Mouse (Mus musculus) hindbrain, embryonic 11.5 days (tissue): Measurements from ENCODE around the gene Gm21970. TPM values are rescaled to one million over a fixed set of nuclear protein-coding genes. Genes with fewer than 3 reads are reported as not detected.

Source experiments
- ATAC-seq: fragments of 200-750 bp; cut with Nextera tagmentation; 2 replicates; pipeline ENCODE4 v1.8.0; 2017; ENCODE audit warnings: mild to moderate bottlenecking, moderate TSS enrichment, moderate library complexity; ENCODE audit not compliant: low FRiP score
- DNase-seq: peaks from one replicate; pipeline ENCODE4 v3.0.0-alpha.2; 2015; ENCODE audit warnings: low spot score
- H3K27ac ChIP-seq: fragments of 300-500 bp; sonication (generic); 2 replicates; pipeline ENCODE4 v1.5.1; 2014; ENCODE audit warnings: mild to moderate bottlenecking, low read depth, low read length
- H3K27me3 ChIP-seq: fragments of 300-500 bp; sonication (generic); 2 replicates; pipeline ENCODE4 v1.6.1; 2014; ENCODE audit warnings: mild to moderate bottlenecking, low read length, moderate library complexity, mixed read lengths; ENCODE audit not compliant: control insufficient read depth, insufficient read depth
- H3K36me3 ChIP-seq: fragments of 300-500 bp; sonication (generic); 2 replicates; pipeline ENCODE4 v1.6.1; 2014; ENCODE audit warnings: mild to moderate bottlenecking, low read length, moderate library complexity, mixed read lengths; ENCODE audit not compliant: control insufficient read depth, insufficient read depth
- H3K4me1 ChIP-seq: fragments of 300-500 bp; sonication (generic); replicated peaks from 2 replicates; pipeline ENCODE4 v1.6.1; 2014; ENCODE audit warnings: low read length, mixed read lengths; ENCODE audit not compliant: control insufficient read depth, insufficient read depth
- H3K4me2 ChIP-seq: fragments of 300-500 bp; sonication (generic); replicated peaks from 2 replicates; pipeline ENCODE4 v1.6.1; 2014; ENCODE audit warnings: mild to moderate bottlenecking, low read depth, low read length
- H3K4me3 ChIP-seq: fragments of 300-500 bp; sonication (generic); 2 replicates; pipeline ENCODE4 v1.5.1; 2014; ENCODE audit warnings: low read depth, low read length
- H3K9ac ChIP-seq: fragments of 300-500 bp; sonication (generic); 2 replicates; pipeline ENCODE4 v1.6.1; 2014; ENCODE audit warnings: low read depth, low read length
- H3K9me3 ChIP-seq: fragments of 300-500 bp; sonication (generic); 2 replicates; pipeline ENCODE4 v1.6.1; 2016; ENCODE audit warnings: low read length; ENCODE audit not compliant: control insufficient read depth
- WGBS: fragments of 180-500 bp; shearing (Covaris S2); extraction: QIAGEN DNeasy Blood & Tissue Kit; methylation state at CpG from one replicate; pipeline ENCODE4 v1.1.7; 2014; 5-methylcytosine and 5-hydroxymethylcytosine counted together
- polyA plus RNA-seq: library from polyadenylated mRNA; unstranded; fragments of >200 nt; fragmentation: Nextera tagmentation; extraction: Ambion mirVana; gene quantifications from 2 replicates; pipeline ENCODE4 v1.2.1, GENCODE M21; 2014

Gene Gm21970
- polyA plus RNA-seq, 1 experiment from 2014 or later: not detected

- H3K27me3 ChIP-seq: no peaks in the 10 kb centered on the region
- H3K36me3 ChIP-seq: no peaks in the 10 kb centered on the region
- H3K4me3 ChIP-seq: no peak overlapping the region
- no peak for DNase-seq
- H3K9ac ChIP-seq: no peak overlapping the region
- H3K4me2 ChIP-seq: no peak overlapping the region
- WGBS: 58% methylated on average over 17 of the region's 17 CpGs
- no peak overlapping the region for H3K27ac ChIP-seq
- 0 out of 2 replicates have a peak, but pooled peaks cover 2% of the 10 kb centered on the region for H3K4me1 ChIP-seq
- no peak for ATAC-seq
- H3K9me3 ChIP-seq: no peaks in the 10 kb centered on the region
Measured at GRCm38 (mm10) chr16:91378431-91378986, 13.0 kb upstream of the Gm21970 start.

GRCm38 (mm10) chr16:91378991-91379390, 12.5 kb upstream of the Gm21970 start:
- DNase-seq: no peak
- no peak overlapping the region for H3K9ac ChIP-seq
- H3K27ac ChIP-seq: 0 out of 2 replicates have a peak overlapping the region, but pooled peaks have one; percentile 10
- H3K4me1 ChIP-seq: no peaks in the 10 kb centered on the region
- WGBS: 34% methylated on average over 9 of the region's 9 CpGs
- no peaks in the 10 kb centered on the region for H3K27me3 ChIP-seq
- no peak for ATAC-seq
- no peaks in the 10 kb centered on the region for H3K9me3 ChIP-seq
- H3K4me2 ChIP-seq: no peak overlapping the region; the same call in 1 of the 2 replicates
- no peak overlapping the region for H3K4me3 ChIP-seq
- H3K36me3 ChIP-seq: no peaks in the 10 kb centered on the region

- WGBS: 64% methylated on average over 3 of the region's 3 CpGs
- no peak overlapping the region for H3K4me3 ChIP-seq
- no peak overlapping the region for H3K9ac ChIP-seq
- H3K27ac ChIP-seq: 0 out of 2 replicates have a peak overlapping the region, but pooled peaks have one; percentile 10
- no peaks in the 10 kb centered on the region for H3K4me1 ChIP-seq
- H3K9me3 ChIP-seq: no peaks in the 10 kb centered on the region
- no peaks in the 10 kb centered on the region for H3K36me3 ChIP-seq
- no peaks in the 10 kb centered on the region for H3K27me3 ChIP-seq
- DNase-seq (no peak), ATAC-seq (no peak)
- H3K4me2 ChIP-seq: no peak overlapping the region; the same call in 1 of the 2 replicates
Measured at GRCm38 (mm10) chr16:91379412-91379811, 12.1 kb upstream of the Gm21970 start.

- Histone ChIP-seq H3K27ac (no peak overlapping the region), H3K36me3 (no peaks in the 10 kb centered on the region), H3K4me1 (no peaks in the 10 kb centered on the region), H3K9me3 (no peaks in the 10 kb centered on the region), H3K27me3 (no peaks in the 10 kb centered on the region), H3K4me2 (no peak overlapping the region), H3K4me3 (no peak overlapping the region), H3K9ac (no peak overlapping the region)
- 85% methylated on average over 5 of the region's 5 CpGs for WGBS
- no peak for ATAC-seq
- DNase-seq: no peak
Measured at GRCm38 (mm10) chr16:91380151-91380550, 11.4 kb upstream of the Gm21970 start.

- no peak overlapping the region for H3K4me3 ChIP-seq
- H3K27ac ChIP-seq: no peak overlapping the region
- H3K4me2 ChIP-seq: no peak overlapping the region
- H3K36me3 ChIP-seq: no peaks in the 10 kb centered on the region
- ATAC-seq: no peak
- H3K27me3 ChIP-seq: no peaks in the 10 kb centered on the region
- no peak overlapping the region for H3K9ac ChIP-seq
- H3K4me1 ChIP-seq: no peaks in the 10 kb centered on the region
- WGBS: 86% methylated on average over 4 of the region's 4 CpGs
- DNase-seq: no peak
- H3K9me3 ChIP-seq: no peaks in the 10 kb centered on the region
Measured at GRCm38 (mm10) chr16:91381606-91382005, 9.9 kb upstream of the Gm21970 start.

- H3K4me2 ChIP-seq: no peak overlapping the region
- ATAC-seq: no peak
- no peaks in the 10 kb centered on the region for H3K36me3 ChIP-seq
- 92% methylated on average over 9 of the region's 9 CpGs for WGBS
- DNase-seq: no peak
- no peak overlapping the region for H3K27ac ChIP-seq
- no peak overlapping the region for H3K4me3 ChIP-seq
- no peak overlapping the region for H3K9ac ChIP-seq
- no peaks in the 10 kb centered on the region for H3K9me3 ChIP-seq
- no peaks in the 10 kb centered on the region for H3K27me3 ChIP-seq
- H3K4me1 ChIP-seq: no peaks in the 10 kb centered on the region
Measured at GRCm38 (mm10) chr16:91382261-91382790, 9.2 kb upstream of the Gm21970 start.

GRCm38 (mm10) chr16:91384221-91384620, 7.3 kb upstream of the Gm21970 start:
- no peak for DNase-seq
- H3K27me3 ChIP-seq: no peaks in the 10 kb centered on the region
- no peak for ATAC-seq
- no peak overlapping the region for H3K27ac ChIP-seq
- no peaks in the 10 kb centered on the region for H3K9me3 ChIP-seq
- H3K4me2 ChIP-seq: no peak overlapping the region
- H3K36me3 ChIP-seq: no peaks in the 10 kb centered on the region
- no peak overlapping the region for H3K9ac ChIP-seq
- no peak overlapping the region for H3K4me3 ChIP-seq
- no peaks in the 10 kb centered on the region for H3K4me1 ChIP-seq
- 87% methylated on average over 4 of the region's 4 CpGs for WGBS

GRCm38 (mm10) chr16:91385621-91386020, 5.9 kb upstream of the Gm21970 start:
- H3K4me3 ChIP-seq: no peak overlapping the region
- no peaks in the 10 kb centered on the region for H3K27me3 ChIP-seq
- H3K4me1 ChIP-seq: no peaks in the 10 kb centered on the region
- H3K9ac ChIP-seq: no peak overlapping the region
- H3K4me2 ChIP-seq: no peak overlapping the region
- H3K9me3 ChIP-seq: no peaks in the 10 kb centered on the region
- H3K27ac ChIP-seq: no peak overlapping the region
- ATAC-seq: no peak
- H3K36me3 ChIP-seq: no peaks in the 10 kb centered on the region
- WGBS: 57% methylated on average over 10 of the region's 10 CpGs
- no peak for DNase-seq

- no peaks in the 10 kb centered on the region for H3K4me1 ChIP-seq
- H3K4me2 ChIP-seq: no peak overlapping the region
- no peaks in the 10 kb centered on the region for H3K9me3 ChIP-seq
- ATAC-seq (no peak), DNase-seq (no peak)
- H3K27ac ChIP-seq: no peak overlapping the region
- H3K36me3 ChIP-seq: no peaks in the 10 kb centered on the region
- no peak overlapping the region for H3K4me3 ChIP-seq
- H3K27me3 ChIP-seq: no peaks in the 10 kb centered on the region
- WGBS: 90% methylated on average over 10 of the region's 10 CpGs
- no peak overlapping the region for H3K9ac ChIP-seq
Measured at GRCm38 (mm10) chr16:91386419-91387120, 5.0 kb upstream of the Gm21970 start.
